Mouse (Mus musculus) embryonic fibroblast, embryonic 13.5 days (primary cell): ENCODE data around the gene Abcb1a. TPM values are rescaled to one million over a fixed set of nuclear protein-coding genes. Genes with fewer than 3 reads are reported as not detected.

ENCODE experiments used
- H3K27ac ChIP-seq: 2 replicates; pipeline ENCODE4 v1.5.1; 2012; ENCODE audit warnings: low read length, control low read depth, inconsistent platforms; ENCODE audit not compliant: insufficient read depth
- H3K4me1 ChIP-seq: 2 replicates; pipeline ENCODE4 v1.6.1; 2011; ENCODE audit warnings: low read length; ENCODE audit not compliant: control insufficient read depth, insufficient read depth
- H3K4me3 ChIP-seq: 2 replicates; pipeline ENCODE4 v1.5.1; 2011; ENCODE audit warnings: mild to moderate bottlenecking, control low read depth, low read length; ENCODE audit not compliant: insufficient read depth
- CTCF ChIP-seq: IDR thresholded peaks from 2 replicates; pipeline ENCODE4 v1.5.1; 2011; ENCODE audit warnings: mild to moderate bottlenecking, control low read depth, low read length, moderate library complexity, borderline replicate concordance; ENCODE audit not compliant: insufficient read depth
- POLR2A ChIP-seq: IDR thresholded peaks from 2 replicates; pipeline ENCODE4 v1.6.1; 2011; ENCODE audit warnings: low read depth, mild to moderate bottlenecking, control low read depth, low read length, moderate library complexity
- polyA plus RNA-seq: library from polyadenylated mRNA; stranded (reverse); fragments of >200 nt; gene quantifications from 2 replicates; pipeline ENCODE4 v1.2.4, GENCODE M21; 2011; ENCODE audit warnings: low read depth; ENCODE audit not compliant: missing spikeins, insufficient read length

Abcb1a gene
- 0.90 and 1.8 TPM in 2 replicates for polyA plus RNA-seq

DNA sequence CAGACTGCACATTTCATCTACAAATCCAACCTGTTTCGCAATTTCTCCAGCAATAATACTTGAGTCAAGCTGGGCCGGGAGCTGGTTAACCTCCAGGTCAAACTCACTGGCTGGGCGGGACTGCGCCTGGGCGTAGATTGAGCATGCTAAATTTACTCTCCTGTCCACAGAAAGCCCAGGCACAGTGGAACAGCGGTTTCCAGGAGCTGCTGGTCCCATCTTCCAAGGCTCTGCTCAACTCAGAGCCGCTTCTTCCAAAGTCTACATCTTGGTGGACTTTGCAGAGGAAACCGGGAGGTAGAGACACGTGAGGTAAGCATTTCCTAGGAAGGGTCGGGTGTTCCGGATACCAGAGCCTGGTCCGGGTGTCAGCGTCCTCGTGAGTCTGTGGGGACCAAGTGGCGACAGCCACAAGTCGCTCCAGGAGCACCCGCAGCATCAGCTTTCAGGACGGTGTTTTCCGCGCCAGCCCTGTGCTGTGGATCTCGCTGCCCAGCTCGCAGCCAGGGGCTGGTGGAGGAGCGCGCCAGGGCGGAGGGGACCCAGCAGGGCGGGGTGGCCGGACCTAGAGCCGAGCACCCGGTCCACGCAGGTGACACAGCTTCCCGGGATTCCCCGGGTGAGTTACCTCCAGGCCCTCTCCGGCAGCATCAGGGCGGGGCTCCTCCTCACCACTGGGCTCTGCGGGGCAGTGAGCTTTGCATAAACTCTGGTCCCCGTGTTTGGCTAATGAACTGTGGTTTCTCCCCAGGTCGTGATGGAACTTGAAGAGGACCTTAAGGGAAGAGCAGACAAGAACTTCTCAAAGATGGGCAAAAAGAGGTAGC, at the start of gene Abcb1a:
TSS of gene Abcb1a (plus strand) at position 167 of the 827 bp plus-strand sequence.
- Histone ChIP-seq H3K4me3 (peak within 1 kb of the TSS; percentile 38), H3K4me1 (no peaks in the 10 kb centered on the region), H3K27ac (no peak within 1 kb of the TSS)
- TF ChIP-seq POLR2A (no peak), CTCF (no peak)

DNA sequence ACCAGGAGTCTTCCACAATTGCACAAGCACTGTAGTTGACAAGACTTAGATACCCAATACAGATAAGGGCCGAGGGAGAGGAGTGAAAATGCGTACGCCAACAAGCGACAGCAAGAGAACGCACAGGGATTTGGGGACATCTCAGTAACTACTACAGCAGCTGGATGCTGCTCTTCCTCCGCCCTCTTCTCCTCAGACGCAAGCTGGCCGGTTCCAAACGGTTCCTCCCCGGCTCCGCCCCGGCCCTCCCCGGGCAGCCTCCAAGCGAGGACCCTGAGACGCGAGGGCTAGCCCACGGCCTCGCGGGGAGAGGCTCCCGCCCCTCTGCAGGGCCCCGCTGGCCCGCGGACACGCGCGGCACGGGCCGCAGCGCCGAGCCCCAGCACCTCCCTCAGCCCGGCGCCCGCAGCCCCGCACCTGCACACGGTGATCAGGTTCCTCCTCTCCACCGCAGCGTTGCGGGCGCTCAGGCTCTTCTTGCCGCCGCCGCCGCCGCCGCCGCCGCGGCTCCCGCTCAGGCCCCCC, 37.7 kb upstream of the Abcb1a start:
- TF ChIP-seq POLR2A, result no peak
- no peak for TF ChIP-seq CTCF
- Histone ChIP-seq H3K27ac (no peak overlapping the region), H3K4me1 (no peaks in the 10 kb centered on the region), H3K4me3 (peak overlapping the region; percentile 66)

DNA sequence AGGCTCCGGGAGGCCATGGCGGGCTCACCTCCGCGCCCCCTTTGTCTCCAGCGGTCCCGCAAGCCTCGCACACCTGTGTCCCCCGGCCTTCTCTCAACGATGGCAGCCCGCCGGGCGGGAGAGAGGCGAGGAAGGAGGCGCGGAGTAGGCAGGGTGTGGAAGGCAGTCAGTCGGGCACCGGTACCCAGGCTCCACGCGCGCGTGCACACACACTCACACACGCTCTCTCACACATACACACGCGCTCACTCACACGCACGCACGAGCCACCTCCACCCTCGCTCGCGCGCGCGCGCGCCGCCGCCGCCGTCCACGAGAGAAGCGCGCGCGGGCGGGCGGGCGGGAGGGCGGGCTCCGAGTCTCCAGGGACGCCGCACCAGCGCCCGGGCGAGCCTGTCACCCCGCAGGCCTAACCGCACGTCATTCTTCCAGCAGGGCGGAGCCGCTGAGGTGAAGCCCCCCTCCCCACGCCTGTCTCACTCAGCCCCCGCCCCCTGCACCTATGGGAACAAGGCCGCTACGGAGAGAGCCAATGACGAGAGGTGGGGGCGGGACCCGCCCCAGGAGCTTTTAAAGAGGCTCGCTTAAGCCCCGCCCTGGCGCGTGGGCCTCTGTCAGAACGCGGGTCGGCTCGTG, 37.2 kb upstream of the Abcb1a start, which contains the start of gene Rundc3b:
TSS of gene Rundc3b (minus strand) at position 357 of the 636 bp plus-strand sequence.
- Histone ChIP-seq H3K4me3 (peak within 1 kb of the TSS; percentile 66), H3K4me1 (no peaks in the 10 kb centered on the region), H3K27ac (no peak within 1 kb of the TSS)
- no peak for TF ChIP-seq POLR2A
- no peak for TF ChIP-seq CTCF

DNA sequence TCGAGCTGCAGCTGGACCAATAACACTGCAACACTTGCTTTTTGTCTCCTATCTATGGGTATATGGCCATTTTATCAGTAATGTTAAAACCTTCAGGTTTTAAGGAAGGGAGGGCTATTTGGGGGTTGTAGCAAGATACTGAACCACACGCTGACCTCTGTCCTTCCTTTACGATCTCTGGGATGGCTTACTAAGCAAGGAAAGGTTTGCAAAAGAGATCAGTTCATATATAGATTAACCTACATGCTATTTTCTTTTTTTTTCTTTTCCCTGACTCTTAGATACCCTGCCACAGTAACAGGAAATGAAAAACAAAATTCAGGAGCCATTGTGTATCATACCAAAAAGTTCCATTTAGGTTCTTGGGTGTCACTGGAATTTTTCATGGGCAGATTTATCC, 27.0 kb upstream of the Abcb1a start:
- Histone ChIP-seq H3K4me1 (no peaks in the 10 kb centered on the region), H3K4me3 (no peak overlapping the region), H3K27ac (no peak overlapping the region)
- TF ChIP-seq POLR2A, result no peak
- no peak for TF ChIP-seq CTCF

DNA sequence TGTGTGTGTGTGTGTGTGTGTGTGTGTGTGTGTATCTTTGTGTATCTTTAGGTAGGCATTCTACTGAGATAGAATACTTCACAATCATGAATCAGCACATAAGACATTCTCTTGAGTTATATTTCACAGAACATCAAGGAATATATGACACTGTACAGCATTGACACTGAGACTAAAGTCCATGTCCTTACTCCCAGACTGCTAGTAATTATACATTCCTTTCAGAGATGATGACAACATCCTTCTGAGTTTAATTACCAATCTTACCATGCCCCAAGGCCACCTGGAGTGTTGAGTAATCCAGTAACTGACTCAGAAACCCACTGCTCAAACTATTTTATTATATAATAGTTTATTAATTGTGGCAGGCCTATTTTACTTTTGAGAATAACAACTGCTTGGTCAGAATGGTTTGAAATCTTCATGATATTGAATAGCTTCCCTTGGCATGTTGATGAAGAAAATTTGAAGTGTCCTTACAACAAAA, 25.3 kb upstream of the Abcb1a start:
- H3K4me1 ChIP-seq, result no peaks in the 10 kb centered on the region
- H3K27ac ChIP-seq, result no peak overlapping the region
- no peak for TF ChIP-seq CTCF
- no peak for TF ChIP-seq POLR2A
- no peak overlapping the region for H3K4me3 ChIP-seq

DNA sequence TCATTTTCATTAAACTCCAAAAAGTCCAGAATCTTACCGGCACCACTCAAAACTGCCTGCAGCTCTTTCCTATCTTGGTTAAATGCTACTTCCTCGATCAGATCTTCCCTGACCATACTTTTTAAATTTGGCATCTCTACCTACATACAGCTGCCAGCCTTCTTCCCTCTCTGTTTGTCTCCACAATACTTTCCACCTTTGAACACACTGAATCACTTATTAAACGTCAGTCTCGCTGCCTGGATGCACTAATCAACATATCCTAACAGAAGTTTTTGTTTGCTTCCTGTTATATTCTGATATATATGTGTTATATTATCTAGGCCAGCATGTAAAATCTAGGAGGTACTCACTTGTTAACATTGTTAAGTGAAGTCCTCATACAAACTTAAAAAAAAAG, 11.6 kb upstream of the Abcb1a start:
- Histone ChIP-seq H3K27ac (no peak overlapping the region), H3K4me3 (no peak overlapping the region), H3K4me1 (no peaks in the 10 kb centered on the region)
- TF ChIP-seq POLR2A (no peak), CTCF (no peak)

DNA sequence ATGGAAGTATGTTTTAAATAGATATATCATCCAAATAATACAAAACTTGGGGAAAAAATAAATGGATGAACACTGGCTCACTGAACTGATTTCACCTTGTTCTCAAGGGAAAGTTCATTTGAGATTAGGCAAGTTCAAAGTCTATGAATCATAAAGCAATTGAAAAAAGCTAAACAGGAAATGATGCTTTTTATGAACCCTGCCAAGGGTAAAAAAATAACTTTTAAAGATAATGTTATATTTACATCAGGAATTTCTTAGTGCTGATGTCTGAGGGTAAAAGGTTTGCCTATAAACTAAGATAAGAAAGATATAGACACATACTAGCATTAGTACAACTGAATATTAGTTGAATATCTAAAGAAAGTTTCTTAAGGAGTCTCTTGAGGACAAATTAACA, 11.1 kb upstream of the Abcb1a start:
- Histone ChIP-seq H3K4me3 (no peak overlapping the region), H3K4me1 (no peaks in the 10 kb centered on the region), H3K27ac (no peak overlapping the region)
- TF ChIP-seq POLR2A, result no peak
- TF ChIP-seq CTCF, result no peak

GRCm38 (mm10) chr5:8652085-8652484, 7.8 kb upstream of the Abcb1a start:
- H3K4me3 ChIP-seq, result no peak overlapping the region
- no peaks in the 10 kb centered on the region for H3K4me1 ChIP-seq
- TF ChIP-seq POLR2A (no peak), CTCF (no peak)
- no peak overlapping the region for H3K27ac ChIP-seq

GRCm38 (mm10) chr5:8660738-8661151, 868 bp downstream of the Abcb1a start:
- no peak overlapping the region for H3K27ac ChIP-seq
- H3K4me1 ChIP-seq, result no peaks in the 10 kb centered on the region
- TF ChIP-seq CTCF (no peak), POLR2A (no peak)
- peak overlapping the region; percentile 38 for H3K4me3 ChIP-seq

DNA sequence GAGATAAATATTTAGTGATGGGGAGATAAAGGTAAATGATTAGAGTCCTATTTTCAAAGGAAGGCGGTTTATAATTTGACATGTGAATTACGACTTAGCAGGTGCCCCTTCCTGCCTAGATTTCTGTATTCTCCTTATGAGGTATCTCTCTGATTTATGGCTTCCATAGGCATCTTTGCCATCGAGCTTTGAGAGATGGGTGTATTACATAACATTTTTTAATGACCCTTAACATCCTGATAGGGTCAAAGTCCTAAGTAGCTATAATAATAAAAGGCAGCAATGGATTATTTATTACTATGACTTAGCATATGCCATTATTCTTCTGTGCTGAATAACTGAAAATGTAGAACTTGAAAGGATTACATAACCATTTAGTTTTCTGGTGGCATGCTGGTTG, 4.8 kb downstream of the Abcb1a start:
- no peak overlapping the region for H3K4me3 ChIP-seq
- TF ChIP-seq CTCF (no peak), POLR2A (no peak)

More for the DNA sequence above, 4.8 kb downstream of the Abcb1a start:
- Histone ChIP-seq H3K4me1 (no peaks in the 10 kb centered on the region), H3K27ac (no peak overlapping the region)
